Mouse (Mus musculus) left cerebral cortex, postnatal 14 days (tissue): ENCODE results near the gene Golgb1. TPM values are rescaled to one million over a fixed set of nuclear protein-coding genes. Genes with fewer than 3 reads are reported as not detected.
A peak's percentile ranks its signal among the peaks of the same experiment; 100 is the strongest.

ENCODE experiments used
- DNase-seq, 2 experiments: peaks; one replicate each; pipeline ENCODE4 v3.0.0; 2021 to 2022; ENCODE audit warnings: low spot score in 2 of 2, mixed read lengths in 1 of 2
- intact Hi-C: fragments of 180-260 bp; cut with DNase I; formaldehyde crosslinking; loops from one replicate; pipeline ENCODE4 v1.15.1; 2025
- total RNA-seq, 2 experiments: library from RNA; stranded (reverse); gene quantifications; 2 replicates each; pipeline ENCODE4 v1.2.3; 2021

Golgb1 gene
- total RNA-seq, 2 experiments from 2014 or later = 64.0 to 70.2 TPM

DNA sequence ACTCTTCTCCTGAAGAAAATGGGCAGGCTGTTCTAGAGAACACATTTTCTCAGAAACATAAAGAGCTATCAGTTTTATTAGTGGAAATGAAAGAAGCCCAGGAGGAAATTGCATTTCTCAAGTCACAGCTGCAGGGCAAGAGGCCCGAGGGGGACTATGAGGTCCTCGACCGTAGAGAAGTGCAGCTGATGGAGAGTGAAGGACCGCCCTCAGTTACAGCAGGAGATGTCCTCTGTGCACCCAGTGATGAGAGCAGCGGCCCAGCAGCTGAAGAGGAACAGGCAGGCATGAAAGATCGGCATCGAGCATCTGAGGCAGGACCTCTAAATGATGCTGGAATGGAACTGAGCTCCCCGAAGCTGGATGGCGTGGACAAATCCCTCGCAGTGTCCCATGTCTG, 37.0 kb downstream of the Golgb1 start:
- intact Hi-C loops = no loop called here
- no peak for DNase-seq

DNA sequence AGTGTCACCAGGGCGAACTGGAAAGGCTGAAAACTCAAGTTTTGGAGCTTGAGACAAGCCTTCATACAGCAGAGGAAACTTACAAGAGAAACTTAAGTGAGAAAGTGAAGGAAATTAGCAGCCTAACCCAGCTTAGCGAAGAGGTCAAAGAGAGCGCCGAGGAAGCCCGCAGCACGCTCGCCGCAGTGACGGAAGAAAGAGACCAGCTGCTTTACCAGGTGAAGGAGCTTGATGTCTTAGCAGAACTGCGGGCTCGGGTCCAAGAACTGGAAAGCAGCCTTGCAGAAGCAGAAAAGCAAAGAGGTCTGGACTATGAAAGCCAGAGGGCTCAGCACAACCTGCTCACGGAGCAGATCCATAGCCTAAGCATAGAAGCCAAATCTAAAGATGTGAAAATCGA, 37.4 kb downstream of the Golgb1 start:
- DNase-seq = no peak
- intact Hi-C loops = no loop called here

DNA sequence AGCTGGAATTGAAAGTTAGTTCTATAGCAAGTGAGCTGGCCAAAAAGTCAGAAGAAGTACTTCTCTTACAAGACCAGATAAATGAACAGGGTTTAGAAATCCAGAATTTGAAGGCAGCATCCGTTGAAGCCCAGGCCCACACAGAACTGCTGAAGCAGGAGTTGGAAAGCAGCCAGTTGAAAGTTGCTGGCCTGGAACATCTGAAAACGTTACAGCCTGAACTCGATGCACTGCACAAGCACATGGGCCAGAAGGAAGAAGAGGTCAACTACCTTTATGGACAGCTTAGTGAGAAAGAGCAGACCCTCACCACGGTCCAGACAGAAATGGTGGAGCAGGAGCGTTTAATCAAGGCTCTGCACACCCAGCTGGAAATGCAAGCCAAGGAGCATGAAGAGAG, 39.3 kb downstream of the Golgb1 start:
- intact Hi-C loops = no loop called here
- DNase-seq = no peak

DNA sequence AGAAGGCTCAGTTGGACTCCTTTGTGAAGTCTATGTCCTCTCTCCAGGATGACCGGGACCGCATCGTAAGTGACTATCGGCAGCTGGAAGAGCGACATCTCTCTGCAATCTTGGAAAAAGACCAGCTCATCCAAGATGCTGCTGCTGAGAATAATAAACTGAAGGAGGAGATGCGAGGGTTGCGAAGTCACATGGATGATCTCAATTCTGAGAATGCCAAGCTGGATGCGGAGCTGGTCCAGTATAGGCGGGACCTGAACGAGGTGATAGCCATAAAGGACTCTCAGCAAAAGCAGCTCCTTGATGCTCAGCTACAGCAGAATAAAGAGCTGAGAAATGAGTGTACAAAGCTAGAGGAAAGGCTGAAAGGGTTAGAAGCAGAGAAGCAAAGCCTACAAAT, 43.6 kb downstream of the Golgb1 start:
- intact Hi-C loops = loop anchor here (5.0 kb wide), 1 partner anchor 94 kb away; the partner anchor contains the start of gene Polq
- DNase-seq = no peak

DNA sequence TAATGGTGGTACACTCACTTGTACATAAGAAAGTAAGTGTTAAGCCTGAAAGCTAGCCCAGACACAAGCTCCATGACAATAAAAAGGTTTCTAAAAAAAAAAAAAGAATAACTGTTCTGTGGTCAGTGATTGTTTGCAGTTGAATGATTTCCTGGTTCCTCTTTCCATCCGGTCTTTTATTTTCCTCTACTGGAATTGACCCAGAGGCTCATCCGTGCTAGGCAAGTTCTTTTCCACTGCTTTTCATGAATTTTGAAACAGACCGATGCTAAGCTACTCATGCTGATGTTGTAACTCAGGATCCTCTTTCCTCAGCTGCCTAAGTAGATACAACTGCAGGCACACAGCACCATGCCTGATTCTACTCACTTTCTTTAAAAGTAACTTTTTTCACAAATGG, 45.5 kb downstream of the Golgb1 start:
- intact Hi-C loops = no loop called here
- DNase-seq = no peak

DNA sequence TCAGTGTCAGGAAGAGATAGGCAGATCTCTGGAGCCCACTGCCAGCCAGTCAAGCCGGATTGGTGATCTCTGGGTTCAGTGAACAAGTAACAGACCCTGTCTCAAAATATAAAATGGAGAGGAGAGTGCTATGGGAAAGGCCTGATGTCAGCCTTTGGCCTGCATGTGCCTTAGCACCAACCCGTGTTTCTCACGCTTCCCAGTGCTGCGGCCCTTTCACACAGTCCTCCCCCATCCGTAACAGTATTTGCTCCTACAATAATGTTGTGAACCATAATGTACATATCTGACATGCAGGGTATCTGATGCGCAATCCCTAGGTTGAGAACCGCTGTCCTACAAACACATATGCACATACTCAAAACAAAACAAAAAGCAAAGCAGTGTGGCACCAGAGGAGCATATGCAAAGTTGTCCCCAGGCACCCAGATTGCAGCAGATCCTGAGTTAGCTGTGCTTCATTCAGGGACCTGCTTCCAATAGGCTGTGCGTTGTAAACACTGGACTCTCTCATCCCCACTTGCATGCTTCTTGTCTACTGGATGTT, 46.2 kb downstream of the Golgb1 start:
- intact Hi-C loops = no loop called here
- no peak for DNase-seq

DNA sequence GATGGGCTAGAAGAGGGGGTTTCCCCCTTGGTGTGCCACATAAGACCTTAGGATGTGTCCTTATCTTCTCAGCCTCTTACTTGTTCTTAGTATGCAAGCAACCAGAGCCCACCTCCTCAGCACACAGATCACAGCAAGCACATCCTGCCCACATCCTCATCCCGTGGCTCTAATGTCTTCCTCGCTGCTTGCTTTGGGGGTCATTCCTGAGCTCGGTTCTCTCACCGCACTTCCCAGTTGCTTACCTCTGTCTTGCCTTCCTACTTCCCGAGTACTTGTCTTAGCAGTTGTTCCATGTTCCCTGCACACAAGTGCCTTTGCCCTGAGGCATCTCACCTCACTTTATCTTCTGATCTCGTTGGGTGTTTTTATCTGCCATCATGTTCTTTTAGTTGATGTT, 47.0 kb downstream of the Golgb1 start:
- intact Hi-C loops = no loop called here
- no peak for DNase-seq

DNA sequence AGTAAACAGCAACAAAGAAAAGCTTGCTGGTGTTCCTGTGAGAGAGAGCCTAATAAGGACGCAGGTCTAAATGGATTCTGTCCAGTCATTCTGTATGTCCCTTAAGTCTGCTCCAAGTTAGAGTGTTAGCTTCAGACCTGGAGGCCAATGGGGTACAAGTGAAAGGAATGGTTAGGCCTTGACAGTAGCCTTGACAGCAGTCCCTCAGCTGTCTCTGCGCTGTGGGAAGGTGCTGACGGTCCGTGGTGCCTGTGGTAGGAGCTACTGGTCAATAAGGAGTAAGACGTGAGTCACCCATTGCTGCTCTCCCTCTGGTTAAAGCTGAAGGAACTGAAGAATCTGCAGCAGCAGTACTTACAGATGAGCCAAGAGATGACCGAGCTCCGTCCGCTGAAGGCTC, 49.4 kb downstream of the Golgb1 start:
- intact Hi-C loops = no loop called here

DNA sequence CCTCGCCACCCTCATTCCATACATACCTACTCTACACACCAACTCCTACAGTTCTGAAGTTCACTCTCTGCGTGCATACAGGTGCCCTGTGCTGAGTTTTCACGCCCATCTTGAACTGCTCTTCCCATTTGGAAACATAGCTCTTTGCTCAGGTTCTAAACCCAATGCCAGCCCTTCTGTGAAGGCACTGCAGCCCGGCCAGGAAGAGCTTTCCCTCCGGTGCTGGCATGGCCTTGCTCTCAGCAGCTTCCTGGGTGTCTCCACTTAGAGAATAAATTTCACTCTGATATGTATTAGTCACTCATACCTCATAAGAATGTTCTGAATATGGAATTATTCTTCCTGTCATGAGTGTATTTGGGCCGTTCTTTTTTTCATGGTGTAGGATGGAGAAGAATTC, 50.4 kb downstream of the Golgb1 start:
- intact Hi-C loops = no loop called here
- no peak for DNase-seq

More for the DNA sequence above, 49.4 kb downstream of the Golgb1 start:
- no peak for DNase-seq

DNA sequence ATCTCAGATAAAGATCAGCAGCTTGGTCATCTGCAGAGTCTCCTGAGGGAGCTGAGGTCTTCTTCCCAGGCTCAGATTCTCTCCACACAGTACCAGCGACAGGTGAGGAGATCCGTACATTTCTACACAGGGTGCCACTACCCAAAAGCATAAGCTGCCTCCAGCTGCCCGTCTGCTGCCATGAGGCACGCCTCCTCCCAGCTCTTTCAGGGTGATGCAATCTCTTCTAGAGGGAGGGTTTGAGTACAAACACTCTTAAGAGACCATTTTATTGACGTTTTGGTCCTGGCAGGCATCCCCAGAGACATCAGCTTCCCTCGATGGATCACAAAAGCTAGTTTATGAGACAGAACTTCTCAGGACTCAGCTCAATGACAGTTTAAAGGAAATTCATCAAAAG, 50.9 kb downstream of the Golgb1 start:
- intact Hi-C loops = no loop called here
- DNase-seq = no peak

DNA sequence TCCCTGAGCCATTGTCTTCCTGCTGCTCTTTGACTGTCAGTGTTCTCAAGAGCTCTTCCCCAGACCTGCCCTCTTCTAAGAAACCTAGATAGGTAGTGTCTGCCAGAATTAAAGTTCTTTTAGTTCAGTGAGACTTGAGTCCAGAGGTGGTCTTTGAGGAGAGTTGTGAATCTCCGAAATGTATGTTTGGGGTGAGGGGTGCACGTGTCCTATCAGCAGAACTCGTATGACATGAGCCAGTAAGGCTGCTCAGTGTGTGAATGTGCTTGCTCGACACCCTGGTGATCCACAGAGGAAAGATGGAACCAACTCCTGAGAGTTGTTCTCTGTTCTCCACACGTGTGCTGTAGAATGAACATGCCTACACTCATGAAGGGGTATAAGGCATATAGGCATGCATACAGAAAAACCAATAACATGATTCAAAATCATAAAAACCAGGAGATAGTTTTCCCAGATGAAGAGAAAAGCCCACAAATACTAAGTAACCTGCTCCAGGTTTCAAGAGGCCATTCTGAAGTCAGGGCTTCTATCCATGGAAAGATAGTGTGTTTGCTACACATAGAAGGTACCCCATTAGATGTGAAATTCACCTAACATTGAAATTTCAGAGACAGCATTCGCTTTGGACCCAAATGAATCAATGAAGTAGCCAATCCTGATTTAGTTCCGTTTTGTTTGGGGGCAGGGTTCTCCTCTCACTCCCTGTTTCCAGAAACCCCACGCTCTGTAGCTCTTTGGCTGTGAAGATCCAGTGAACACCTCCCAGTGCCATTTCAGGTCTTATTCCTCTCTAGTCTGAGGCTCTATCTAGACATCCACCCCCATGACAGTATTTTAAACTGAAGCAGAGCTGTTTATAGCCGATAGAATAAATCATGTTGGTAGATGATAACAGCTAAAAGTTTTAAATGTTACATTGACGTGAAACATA, 51.8 kb downstream of the Golgb1 start:
- peak in 1 of 2 experiments; percentile 49 for DNase-seq
- intact Hi-C loops = no loop called here

DNA sequence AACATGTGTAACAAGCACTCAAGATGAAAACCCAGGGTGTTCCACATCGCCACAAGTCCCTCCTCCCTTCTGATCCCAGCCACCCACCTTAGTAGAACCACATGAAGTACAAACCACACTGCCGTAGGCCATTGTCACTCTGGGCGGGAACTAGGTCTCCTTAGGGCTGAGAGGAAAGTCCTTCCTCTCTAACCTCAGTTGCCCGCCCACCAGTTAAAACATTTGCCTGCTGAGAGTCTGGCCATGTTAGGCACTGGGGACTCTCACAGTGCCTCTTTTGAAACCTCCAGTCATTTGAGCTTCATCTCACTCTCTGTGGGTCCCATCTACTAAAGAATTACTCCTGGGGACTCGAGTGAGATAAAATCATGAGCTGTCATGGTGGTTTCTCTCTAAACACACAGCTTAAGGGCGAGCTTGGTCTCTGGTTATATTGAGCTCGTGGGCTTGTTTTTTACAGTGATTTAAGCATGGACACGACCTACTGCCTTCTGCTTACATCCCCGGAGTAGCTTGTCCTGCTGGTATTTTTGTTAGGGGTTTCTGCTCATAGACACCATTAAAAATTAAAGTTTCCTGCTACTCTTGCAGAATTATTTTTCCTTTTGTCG, 52.7 kb downstream of the Golgb1 start:
- DNase-seq = no peak
- intact Hi-C loops = no loop called here

DNA sequence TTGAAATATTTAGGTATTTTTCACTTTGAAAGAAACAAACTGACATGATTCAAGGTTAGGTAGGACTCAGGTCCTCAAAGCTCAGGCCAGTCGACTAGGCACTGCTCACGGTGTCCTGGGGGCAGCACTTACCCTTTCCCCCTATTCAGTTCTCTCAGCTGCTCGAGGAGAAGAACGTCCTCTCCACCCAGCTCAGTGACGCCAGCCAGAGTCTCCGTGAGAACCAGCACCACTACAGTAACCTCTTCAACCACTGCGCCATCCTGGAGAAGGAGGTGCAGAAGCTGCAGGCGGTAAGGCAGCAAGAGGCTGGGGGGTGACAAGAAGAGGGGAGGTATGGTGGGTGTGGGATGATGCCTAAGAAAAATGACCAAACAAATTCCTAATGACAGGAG, 53.2 kb downstream of the Golgb1 start:
- intact Hi-C loops = no loop called here
- no peak for DNase-seq

DNA sequence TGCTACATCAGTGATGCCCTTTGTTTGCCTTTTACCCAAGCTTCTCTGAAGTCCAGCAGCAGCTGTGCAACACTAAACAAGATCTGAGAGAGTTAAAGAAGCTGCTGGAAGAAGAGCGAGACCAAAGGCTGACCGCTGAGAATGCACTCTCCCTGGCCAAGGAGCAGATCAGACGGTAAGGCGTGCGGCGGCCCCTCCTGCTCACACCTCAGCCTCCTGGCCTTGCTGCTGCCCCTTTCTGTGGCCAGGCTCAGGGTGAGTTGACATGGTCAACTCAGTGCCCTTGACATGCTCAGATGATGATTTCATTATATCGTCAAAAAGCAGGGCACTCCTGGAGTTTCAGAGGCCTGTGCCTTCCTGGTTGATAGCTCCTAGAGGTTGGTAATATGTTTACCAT, 54.3 kb downstream of the Golgb1 start:
- intact Hi-C loops = no loop called here
- DNase-seq = no peak

DNA sequence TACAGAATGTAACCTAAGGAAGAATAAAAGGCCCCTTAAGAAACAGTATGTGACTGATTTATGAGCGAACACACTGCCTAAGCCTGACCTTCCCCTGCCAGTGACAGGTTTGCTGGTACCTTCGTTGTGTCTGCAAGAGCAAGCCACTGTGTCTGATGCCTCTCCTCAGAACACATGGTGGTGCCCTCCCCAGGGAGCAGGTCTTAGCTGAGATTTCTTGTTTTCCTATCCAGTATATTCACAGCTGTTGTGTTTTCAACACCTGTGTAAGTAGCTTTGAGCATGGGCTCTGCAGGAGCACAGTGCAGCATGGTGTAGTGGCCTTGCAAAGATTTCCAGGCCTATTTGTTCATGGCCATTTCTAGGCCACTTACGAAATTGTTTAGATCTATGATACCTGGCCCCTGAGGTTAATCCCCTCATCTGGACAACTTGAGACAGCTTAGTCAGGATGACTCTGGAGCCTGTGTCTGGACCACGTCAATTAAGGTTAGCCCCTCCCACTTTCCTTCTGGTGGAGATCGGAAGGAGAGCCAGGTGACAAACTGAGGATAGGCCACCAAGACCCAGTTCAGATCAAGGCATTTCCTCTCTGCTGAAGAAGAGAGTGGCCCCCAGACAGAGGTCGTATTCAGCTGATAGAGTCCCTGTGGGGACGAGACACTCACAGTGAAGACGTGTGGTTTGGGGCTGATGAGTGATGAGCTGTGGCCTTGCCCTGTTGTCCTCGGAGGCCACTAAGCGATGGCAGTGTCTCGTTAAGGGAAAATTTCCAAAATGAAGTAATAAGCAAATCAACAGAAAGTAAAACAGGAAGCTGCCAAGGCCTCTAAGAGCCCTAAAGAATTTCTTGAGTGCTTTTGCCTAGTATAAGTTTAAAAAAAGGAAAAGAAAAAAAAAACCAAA, 55.5 kb downstream of the Golgb1 start:
- intact Hi-C loops = no loop called here
- DNase-seq = no peak

DNA sequence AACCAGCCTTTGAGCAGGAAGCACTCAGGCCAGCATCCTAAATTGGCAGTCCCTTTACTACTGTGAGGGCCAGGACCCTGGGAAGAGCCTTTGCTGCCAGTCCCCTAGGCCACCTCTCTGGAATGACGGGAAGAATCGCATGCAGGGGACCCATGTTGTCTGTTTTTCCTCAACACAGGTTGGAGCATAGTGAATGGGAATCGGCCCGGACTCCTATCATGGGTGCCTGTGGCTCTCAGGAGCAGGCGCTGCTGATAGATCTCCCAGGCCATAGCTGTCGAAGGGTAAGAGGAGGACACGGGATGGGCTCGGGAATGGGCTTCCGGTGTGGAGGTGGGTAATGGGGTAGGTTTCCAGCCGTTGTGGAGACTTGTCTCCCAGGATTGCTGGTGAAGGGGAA, 56.4 kb downstream of the Golgb1 start:
- intact Hi-C loops = no loop called here
- DNase-seq = no peak

DNA sequence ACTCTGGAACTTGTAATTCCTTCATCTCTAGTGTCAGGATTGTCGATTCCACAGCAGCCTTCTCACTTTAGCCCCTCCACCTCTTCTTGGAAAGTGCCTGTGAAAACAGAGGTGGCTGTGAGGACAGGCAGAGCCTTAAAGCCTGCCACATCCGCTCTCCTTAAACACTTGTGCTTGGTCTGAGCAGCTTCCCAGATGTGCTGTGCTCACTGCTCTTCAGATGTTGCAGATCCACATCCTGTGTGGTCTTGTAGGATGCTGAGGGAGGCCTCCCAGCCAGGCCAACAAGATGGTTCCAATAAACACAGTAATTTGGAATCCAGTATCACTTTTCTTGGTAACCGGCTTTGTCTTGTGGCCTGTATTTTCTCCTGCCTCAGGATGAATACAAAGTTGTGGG, 57.0 kb downstream of the Golgb1 start:
- DNase-seq = no peak
- intact Hi-C loops = no loop called here

DNA sequence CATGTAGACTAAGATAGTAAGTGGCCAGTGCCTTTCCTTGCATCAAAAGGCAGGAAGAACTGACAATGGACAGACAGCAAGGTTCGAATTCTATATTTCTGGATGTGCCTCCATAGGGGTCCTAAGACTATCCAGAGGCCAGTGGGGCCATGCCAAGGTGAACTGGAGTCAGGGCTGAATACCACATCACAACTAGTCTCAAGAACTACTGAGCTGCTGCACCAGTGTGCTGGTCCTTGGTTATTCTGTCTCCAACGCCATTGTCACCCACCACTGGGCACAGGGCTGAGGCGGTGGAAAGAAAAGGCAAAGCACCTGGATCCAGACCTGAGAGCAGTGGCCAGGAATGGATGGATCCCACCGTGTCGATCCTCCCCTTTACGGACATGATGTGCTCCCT, 57.6 kb downstream of the Golgb1 start:
- intact Hi-C loops = no loop called here

DNA sequence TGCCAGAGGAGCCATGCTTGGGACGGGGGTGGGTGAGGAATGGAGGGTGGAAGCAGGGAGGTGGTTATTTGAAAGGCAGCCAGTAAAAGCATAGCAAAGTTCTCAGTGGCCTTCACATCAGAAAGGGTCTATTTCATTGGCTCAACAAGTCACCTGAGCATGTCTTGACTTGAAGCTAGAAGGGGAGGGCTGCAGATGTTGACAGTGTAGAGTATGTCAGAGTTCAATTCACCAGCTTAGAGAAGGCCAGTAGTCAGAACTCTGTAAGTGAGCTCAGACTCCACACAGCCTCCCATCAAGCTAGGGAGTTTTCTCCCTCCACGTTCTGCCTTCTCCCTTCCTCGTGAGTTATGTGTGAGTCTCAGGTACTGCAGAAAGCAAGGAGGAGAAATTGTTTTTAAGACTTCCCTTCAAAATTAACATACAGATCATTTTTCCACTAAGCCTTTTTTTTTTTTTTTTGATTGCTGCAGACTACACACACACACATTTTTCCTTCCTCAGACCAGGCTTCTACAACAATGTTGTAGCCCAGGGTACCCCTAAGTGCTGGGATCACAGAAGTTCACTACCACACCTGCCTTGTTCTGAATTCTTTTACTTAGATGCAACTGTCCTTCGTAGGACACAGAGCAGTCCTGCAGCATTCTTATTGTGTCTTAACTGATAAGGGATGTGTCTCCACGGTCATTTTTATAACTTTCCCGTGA, 59.3 kb downstream of the Golgb1 start:
- intact Hi-C loops = no loop called here
- DNase-seq = no peak

More for the DNA sequence above, 57.6 kb downstream of the Golgb1 start:
- DNase-seq = no peak
